Mouse (Mus musculus): Measurements from ENCODE around the gene Lkaaear1. TPM values are rescaled to one million over a fixed set of nuclear protein-coding genes. Genes with fewer than 3 reads are reported as not detected.

The Lkaaear1 gene
- total RNA-seq, 2 experiments from 2014 or later = not detected

DNA sequence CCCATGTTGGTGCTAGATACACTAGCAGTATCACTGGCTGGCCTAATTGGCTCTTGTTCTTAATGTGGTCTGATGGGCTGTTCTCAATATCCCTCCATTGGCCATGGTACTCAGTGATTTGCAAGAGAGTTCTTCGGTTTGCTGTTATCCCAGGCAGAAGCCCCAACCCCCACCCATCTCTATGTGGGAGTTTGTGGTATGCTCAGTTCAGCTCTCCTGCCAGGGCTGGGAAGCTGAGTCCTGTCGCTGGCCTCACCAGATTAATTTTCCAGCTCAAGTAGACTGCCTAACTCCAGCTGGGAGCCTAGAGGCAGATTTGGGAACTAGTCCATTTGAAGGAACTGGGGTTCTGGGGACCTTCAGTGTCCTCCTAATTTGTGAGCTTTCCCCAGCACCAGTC lies 40.8 kb downstream of the Lkaaear1 start:
- ATAC-seq (replicated peaks; ENCODE audit: poor library complexity) = no peak

DNA sequence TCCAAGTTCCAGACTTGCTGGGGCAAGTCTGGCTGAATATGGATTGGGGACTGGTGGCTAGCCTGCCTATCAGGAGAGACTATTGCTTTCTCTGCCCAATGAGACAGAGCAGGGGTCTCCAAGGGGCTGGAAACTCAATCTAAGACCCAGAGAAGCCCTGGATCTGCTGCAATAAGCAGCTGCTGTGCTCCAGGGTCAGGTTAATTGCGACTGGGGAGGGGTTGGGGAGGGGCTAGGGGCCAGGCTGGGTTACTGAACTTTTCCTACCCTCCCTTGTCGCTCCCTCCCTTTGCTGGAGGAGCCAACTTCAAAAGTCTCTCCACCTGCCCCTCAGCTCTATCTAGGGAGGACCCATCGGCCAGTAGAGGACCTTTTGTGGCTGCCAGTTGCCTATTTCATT lies 41.5 kb downstream of the Lkaaear1 start, which contains the start of gene Gm29797:
TSS of gene Gm29797 (plus strand) at position 301 of the 400 bp plus-strand sequence.
- ATAC-seq (replicated peaks; ENCODE audit: poor library complexity) = no peak

DNA sequence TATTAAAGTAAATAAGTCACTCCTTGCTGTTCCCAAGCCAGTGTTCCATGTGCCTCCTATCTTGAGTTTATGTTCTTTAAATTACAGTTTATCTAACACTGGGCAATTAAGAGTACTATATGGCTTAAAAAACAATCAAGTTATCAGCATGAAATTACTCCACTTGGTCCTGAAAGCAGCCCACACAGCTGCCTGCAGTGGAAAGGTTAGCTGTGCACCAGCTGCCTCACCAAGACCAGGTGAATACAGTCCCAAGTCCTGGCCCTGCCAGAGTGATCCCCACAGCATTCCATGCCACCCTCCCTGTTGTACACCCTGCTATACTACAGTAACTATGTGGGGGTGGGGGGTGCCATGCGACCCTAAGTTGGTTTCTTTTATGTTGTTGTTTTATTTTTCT lies 44.7 kb downstream of the Lkaaear1 start:
- ATAC-seq (replicated peaks; ENCODE audit: poor library complexity) = no peak

DNA sequence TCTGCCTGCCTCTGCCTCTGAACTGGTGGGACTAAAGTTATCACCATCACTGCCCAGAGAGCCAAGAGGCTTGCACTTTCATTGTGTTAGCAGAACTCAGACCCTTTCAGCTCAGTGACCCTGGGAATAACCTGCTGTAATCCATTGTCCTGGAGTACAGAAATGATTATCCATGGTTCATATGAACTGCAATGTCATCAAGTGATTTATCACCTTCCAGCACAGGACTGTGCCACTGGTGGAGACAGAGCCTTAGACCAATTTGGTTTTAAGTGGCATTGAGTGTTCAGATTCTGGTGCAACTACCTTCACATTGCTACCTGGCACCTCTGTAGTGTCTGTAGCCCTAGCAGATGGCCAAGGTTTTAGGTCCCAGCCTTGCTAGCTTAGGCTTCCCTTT lies 45.2 kb downstream of the Lkaaear1 start:
- no peak for ATAC-seq (replicated peaks; ENCODE audit: poor library complexity)

DNA sequence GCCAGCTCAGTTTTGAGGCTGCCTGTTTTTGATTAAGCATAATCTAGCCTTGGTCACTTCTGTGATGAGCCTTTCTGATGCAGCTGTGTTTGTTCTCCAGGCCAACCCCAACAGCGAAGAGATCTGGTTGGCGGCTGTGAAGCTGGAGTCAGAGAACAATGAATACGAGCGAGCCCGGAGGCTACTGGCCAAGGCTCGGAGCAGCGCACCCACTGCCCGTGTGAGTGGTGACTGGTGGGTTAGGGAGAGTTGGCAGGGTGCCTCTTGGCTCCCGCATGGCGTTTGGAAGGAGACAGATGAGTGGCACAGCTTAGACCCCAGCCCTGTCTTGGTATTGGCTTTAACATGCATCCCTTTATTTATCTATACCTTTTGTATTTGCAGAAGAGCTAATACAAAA lies 49.3 kb downstream of the Lkaaear1 start:
- no peak for ATAC-seq (replicated peaks; ENCODE audit: poor library complexity)

Other genes starting within 250 kb of the Lkaaear1 start
- gene Zbtb46, start 239.0 kb downstream of the Lkaaear1 start, total RNA-seq (2015) = 1.2 and 1.8 TPM in 2 replicates
- gene Zbtb46, start 239.0 kb downstream of the Lkaaear1 start, total RNA-seq (2017) = 1.9 and 5.4 TPM in 2 replicates
- not detected in 2 replicates for gene Abhd16b, start 205.2 kb downstream of the Lkaaear1 start, total RNA-seq (2015)
- not detected in 2 replicates for gene Abhd16b, start 205.2 kb downstream of the Lkaaear1 start, total RNA-seq (2017)
- 47.1 and 60.0 TPM in 2 replicates for gene Tpd52l2, start 201.3 kb downstream of the Lkaaear1 start, total RNA-seq (2015)
- 99.2 and 119 TPM in 2 replicates for gene Tpd52l2, start 201.3 kb downstream of the Lkaaear1 start, total RNA-seq (2017)
- 25.0 and 30.7 TPM in 2 replicates for gene Dnajc5, start 178.0 kb downstream of the Lkaaear1 start, total RNA-seq (2015)
- gene Dnajc5, start 178.0 kb downstream of the Lkaaear1 start, total RNA-seq (2017) = 37.4 and 40.0 TPM in 2 replicates
- gene Uckl1, start 113.5 kb downstream of the Lkaaear1 start, total RNA-seq (2015) = 72.0 and 87.0 TPM in 2 replicates
- 54.7 and 67.0 TPM in 2 replicates for gene Uckl1, start 113.5 kb downstream of the Lkaaear1 start, total RNA-seq (2017)
- gene Prpf6, start 106.6 kb downstream of the Lkaaear1 start, total RNA-seq (2015) = 19.2 and 20.3 TPM in 2 replicates
- gene Prpf6, start 106.6 kb downstream of the Lkaaear1 start, total RNA-seq (2017) = 79.3 and 93.2 TPM in 2 replicates
- 8.1 and 13.5 TPM in 2 replicates for gene Zfp512b, start 105.6 kb downstream of the Lkaaear1 start, total RNA-seq (2015)
- 7.6 and 16.4 TPM in 2 replicates for gene Zfp512b, start 105.6 kb downstream of the Lkaaear1 start, total RNA-seq (2017)
- 9.0 and 10.9 TPM in 2 replicates for gene Samd10, start 99.2 kb downstream of the Lkaaear1 start, total RNA-seq (2015)
- 2.0 TPM in 2 replicates for gene Samd10, start 99.2 kb downstream of the Lkaaear1 start, total RNA-seq (2017)
- not detected in 2 replicates for gene Gm29797, start 41.4 kb downstream of the Lkaaear1 start, total RNA-seq (2015)
- gene Gm29797, start 41.4 kb downstream of the Lkaaear1 start, total RNA-seq (2017) = not detected in 2 replicates
- gene Sox18, start 26.8 kb downstream of the Lkaaear1 start, total RNA-seq (2015) = not detected in 2 replicates
- not detected in 2 replicates for gene Sox18, start 26.8 kb downstream of the Lkaaear1 start, total RNA-seq (2017)
- 21.5 and 22.3 TPM in 2 replicates for gene Tcea2, start 18.1 kb downstream of the Lkaaear1 start, total RNA-seq (2015)
- 8.7 and 9.8 TPM in 2 replicates for gene Tcea2, start 18.1 kb downstream of the Lkaaear1 start, total RNA-seq (2017)
- gene Rgs19, start 4.5 kb downstream of the Lkaaear1 start, total RNA-seq (2015) = 330 and 337 TPM in 2 replicates
- gene Rgs19, start 4.5 kb downstream of the Lkaaear1 start, total RNA-seq (2017) = 81.1 and 100 TPM in 2 replicates
- not detected in 2 replicates for gene Oprl1, start 16.6 kb upstream of the Lkaaear1 start, total RNA-seq (2015)
- not detected in 2 replicates for gene Oprl1, start 16.6 kb upstream of the Lkaaear1 start, total RNA-seq (2017)
- not detected in 2 replicates for gene Myt1, start 64.9 kb upstream of the Lkaaear1 start, total RNA-seq (2015)
- gene Myt1, start 64.9 kb upstream of the Lkaaear1 start, total RNA-seq (2017) = not detected in 2 replicates
- 14.1 and 14.6 TPM in 2 replicates for gene Pcmtd2, start 139.4 kb upstream of the Lkaaear1 start, total RNA-seq (2015)
- 15.5 and 22.2 TPM in 2 replicates for gene Pcmtd2, start 139.4 kb upstream of the Lkaaear1 start, total RNA-seq (2017)
- gene Polr3k, start 165.9 kb upstream of the Lkaaear1 start, total RNA-seq (2015) = 34.7 and 38.3 TPM in 2 replicates
- gene Polr3k, start 165.9 kb upstream of the Lkaaear1 start, total RNA-seq (2017) = 30.3 and 31.9 TPM in 2 replicates

Measured in megakaryocyte progenitor cell, adult 5-6 weeks (primary cell).